Mouse (Mus musculus): ENCODE results near the gene Olfr313. TPM values are rescaled to one million over a fixed set of nuclear protein-coding genes. Genes with fewer than 3 reads are reported as not detected.
"Not testable (repeated sequence)": the region's sequence is repeated elsewhere in the genome, so short reads cannot be mapped to it uniquely, and the experiment has no call there.

Olfr313 gene
- polyA plus RNA-seq (2015; fragmentation: Nextera tagmentation; extraction: Ambion mirVana) = not detected in 2 replicates

DNA sequence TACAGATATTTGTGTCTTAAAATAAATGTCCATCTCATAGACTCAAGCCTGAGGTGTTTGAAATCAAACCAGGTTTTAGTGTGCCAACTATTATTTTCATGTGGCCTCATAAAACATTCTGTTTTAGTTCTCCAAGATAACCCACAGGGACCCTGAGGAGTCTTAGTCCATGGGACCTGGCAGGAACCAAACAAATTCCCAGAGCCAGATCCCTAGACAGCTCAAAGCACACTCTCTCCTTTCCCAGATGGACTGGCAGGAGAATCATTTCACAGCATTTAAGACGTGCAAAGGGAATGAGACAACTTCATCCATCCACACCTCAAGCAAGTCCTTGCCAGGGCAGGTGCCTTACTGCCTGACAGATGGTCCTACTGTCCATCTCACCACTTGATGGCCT lies at the start of gene Olfr313:
TSS of gene Olfr313 (plus strand) at position 301 of the 400 bp plus-strand sequence.
- not testable (repeated sequence) for H3K36me3 ChIP-seq (ENCODE audit: control insufficient read depth, insufficient read depth); H3K9me3 ChIP-seq (ENCODE audit: control insufficient read depth, low read length); ATAC-seq; H3K4me3 ChIP-seq (replicated peaks; ENCODE audit: low read length); H3K27ac ChIP-seq (ENCODE audit: low read length); H3K4me1 ChIP-seq (replicated peaks; ENCODE audit: control insufficient read depth, insufficient read depth, low read length); H3K4me2 ChIP-seq (ENCODE audit: low read length); H3K27me3 ChIP-seq (replicated peaks; ENCODE audit: control insufficient read depth, insufficient read depth, low read length); H3K9ac ChIP-seq (replicated peaks; ENCODE audit: low read depth, low read length)
- 62% methylated on average over 1 of the region's 1 CpGs for WGBS

DNA sequence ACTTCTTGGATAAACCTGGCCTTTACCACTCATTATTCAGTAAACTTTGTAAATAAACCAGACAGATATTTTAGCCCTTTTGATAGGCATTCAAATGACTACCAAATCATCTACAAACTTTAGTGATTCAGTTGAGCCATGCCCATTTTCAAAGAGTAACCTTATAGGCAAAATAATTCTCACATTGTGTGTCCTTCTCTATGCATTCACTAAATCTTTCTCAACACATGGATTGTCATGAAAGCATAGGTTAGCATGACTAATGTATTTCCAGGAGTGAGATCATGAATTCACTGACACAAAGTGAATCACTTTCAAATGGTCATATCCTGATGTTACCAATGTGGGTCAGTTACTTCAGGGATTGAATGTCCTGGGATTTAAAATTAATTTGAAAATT lies 41.9 kb upstream of the Olfr313 start, which contains the start of gene Olfr315:
TSS of gene Olfr315 (plus strand) at position 301 of the 400 bp plus-strand sequence.
- H3K36me3 ChIP-seq (ENCODE audit: control insufficient read depth, insufficient read depth) = no peaks in the 10 kb centered on the region

DNA sequence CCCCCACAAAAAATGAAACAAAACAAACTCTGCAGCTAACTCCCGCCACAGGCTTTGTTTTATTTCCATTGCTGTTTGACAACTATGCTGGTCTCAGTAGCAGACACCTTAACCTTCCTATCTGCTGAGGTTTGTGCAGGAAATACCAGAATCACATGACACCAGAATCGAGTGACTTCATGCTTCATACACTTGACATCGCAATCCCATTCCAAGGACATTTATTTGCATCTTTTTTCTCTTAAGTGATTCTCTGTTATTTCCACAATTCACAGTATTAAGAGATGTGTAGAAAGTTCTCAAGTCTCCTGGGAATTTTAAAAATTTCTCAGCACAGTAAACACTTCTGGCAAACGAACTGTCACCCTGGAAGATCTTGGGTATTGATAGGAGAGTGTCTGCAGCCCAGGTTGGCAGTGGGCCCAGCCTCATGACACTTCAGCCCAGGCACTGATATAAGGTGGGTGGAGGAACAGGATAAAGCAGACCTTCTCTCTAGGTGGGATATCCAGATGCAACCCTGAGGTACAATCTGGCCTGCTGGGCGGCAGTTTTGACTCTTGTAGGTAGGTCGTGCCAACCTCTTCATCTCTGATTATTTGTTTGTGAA lies 32.2 kb upstream of the Olfr313 start, which contains the start of gene Olfr314:
TSS of gene Olfr314 (plus strand) at position 473 of the 610 bp plus-strand sequence.
- Histone ChIP-seq H3K4me2 (ENCODE audit: low read length) (no peak within 1 kb of the TSS), H3K36me3 (ENCODE audit: control insufficient read depth, insufficient read depth) (no peaks in the 10 kb centered on the region), H3K4me1 (replicated peaks; ENCODE audit: control insufficient read depth, insufficient read depth, low read length) (no peaks in the 10 kb centered on the region), H3K27ac (ENCODE audit: low read length) (no peak within 1 kb of the TSS), H3K9ac (replicated peaks; ENCODE audit: low read depth, low read length) (no peak within 1 kb of the TSS), H3K4me3 (replicated peaks; ENCODE audit: low read length) (no peak within 1 kb of the TSS), H3K27me3 (replicated peaks; ENCODE audit: control insufficient read depth, insufficient read depth, low read length) (no peaks in the 10 kb centered on the region), H3K9me3 (ENCODE audit: control insufficient read depth, low read length) (no peaks in the 10 kb centered on the region)
- ATAC-seq = no peak
- WGBS = 80% methylated on average over 6 of the region's 6 CpGs

More for the DNA sequence above, 41.9 kb upstream of the Olfr313 start, which contains the start of gene Olfr315:
- Histone ChIP-seq H3K4me1 (replicated peaks; ENCODE audit: control insufficient read depth, insufficient read depth, low read length) (no peaks in the 10 kb centered on the region), H3K9ac (replicated peaks; ENCODE audit: low read depth, low read length) (no peak within 1 kb of the TSS), H3K27me3 (replicated peaks; ENCODE audit: control insufficient read depth, insufficient read depth, low read length) (no peaks in the 10 kb centered on the region), H3K4me3 (replicated peaks; ENCODE audit: low read length) (no peak within 1 kb of the TSS), H3K27ac (ENCODE audit: low read length) (no peak within 1 kb of the TSS), H3K9me3 (ENCODE audit: control insufficient read depth, low read length) (no peaks in the 10 kb centered on the region), H3K4me2 (ENCODE audit: low read length) (no peak within 1 kb of the TSS)
- ATAC-seq = no peak

DNA sequence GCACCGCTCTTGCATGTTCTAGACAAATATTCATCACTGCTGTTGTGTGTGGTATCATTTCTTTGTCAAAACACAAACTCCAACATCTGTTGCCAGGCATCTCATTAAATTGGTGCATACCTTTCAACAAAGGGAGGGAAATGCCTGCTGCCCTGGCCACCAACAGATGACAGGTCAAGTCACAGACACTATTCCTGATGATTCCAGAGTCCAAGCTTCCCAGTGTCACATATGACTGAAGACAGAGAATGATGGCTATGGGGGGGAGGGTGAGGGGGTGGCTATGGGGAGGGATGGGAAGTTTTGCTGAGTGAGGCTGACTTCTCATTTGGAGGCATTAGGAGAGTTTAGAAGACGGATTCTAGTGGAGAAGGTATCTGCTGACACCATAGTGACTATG lies 30.6 kb upstream of the Olfr313 start:
- ATAC-seq = no peak
- Histone ChIP-seq H3K27ac (ENCODE audit: low read length) (no peak overlapping the region), H3K36me3 (ENCODE audit: control insufficient read depth, insufficient read depth) (no peaks in the 10 kb centered on the region), H3K9ac (replicated peaks; ENCODE audit: low read depth, low read length) (no peak overlapping the region), H3K4me1 (replicated peaks; ENCODE audit: control insufficient read depth, insufficient read depth, low read length) (no peaks in the 10 kb centered on the region; the same call in 1 of the 2 replicates), H3K9me3 (ENCODE audit: control insufficient read depth, low read length) (no peaks in the 10 kb centered on the region), H3K4me3 (replicated peaks; ENCODE audit: low read length) (no peak overlapping the region), H3K4me2 (ENCODE audit: low read length) (no peak overlapping the region), H3K27me3 (replicated peaks; ENCODE audit: control insufficient read depth, insufficient read depth, low read length) (no peaks in the 10 kb centered on the region)
- 82% methylated on average over 2 of the region's 2 CpGs for WGBS

DNA sequence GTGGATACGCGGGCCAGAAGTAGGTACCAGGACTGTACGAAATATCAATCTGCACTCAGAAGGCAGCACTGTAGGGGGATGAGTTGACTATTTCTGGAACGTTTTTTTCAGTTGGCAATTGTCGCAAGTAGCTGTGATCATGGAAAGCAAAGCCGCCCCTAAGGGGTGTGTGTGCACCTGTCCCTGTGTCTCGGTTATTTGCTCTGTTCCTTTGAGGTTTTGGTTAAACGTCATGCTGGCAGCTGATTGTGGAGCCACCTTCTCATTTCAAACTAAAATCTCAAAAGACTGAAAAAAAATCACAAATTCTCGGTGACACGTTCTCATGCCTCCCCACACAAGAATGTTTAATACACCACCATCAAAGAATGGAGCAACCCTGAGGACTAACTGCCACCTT lies 27.1 kb upstream of the Olfr313 start:
- H3K4me2 ChIP-seq (ENCODE audit: low read length) = no peak overlapping the region
- no peaks in the 10 kb centered on the region for H3K36me3 ChIP-seq (ENCODE audit: control insufficient read depth, insufficient read depth)
- no peak overlapping the region for H3K9ac ChIP-seq (replicated peaks; ENCODE audit: low read depth, low read length)
- no peak overlapping the region for H3K4me3 ChIP-seq (replicated peaks; ENCODE audit: low read length)
- no peaks in the 10 kb centered on the region for H3K9me3 ChIP-seq (ENCODE audit: control insufficient read depth, low read length)
- WGBS = 89% methylated on average over 10 of the region's 10 CpGs
- no peak overlapping the region for H3K27ac ChIP-seq (ENCODE audit: low read length)
- no peak for ATAC-seq
- H3K27me3 ChIP-seq (replicated peaks; ENCODE audit: control insufficient read depth, insufficient read depth, low read length) = no peaks in the 10 kb centered on the region
- no peaks in the 10 kb centered on the region; the same call in 1 of the 2 replicates for H3K4me1 ChIP-seq (replicated peaks; ENCODE audit: control insufficient read depth, insufficient read depth, low read length)

DNA sequence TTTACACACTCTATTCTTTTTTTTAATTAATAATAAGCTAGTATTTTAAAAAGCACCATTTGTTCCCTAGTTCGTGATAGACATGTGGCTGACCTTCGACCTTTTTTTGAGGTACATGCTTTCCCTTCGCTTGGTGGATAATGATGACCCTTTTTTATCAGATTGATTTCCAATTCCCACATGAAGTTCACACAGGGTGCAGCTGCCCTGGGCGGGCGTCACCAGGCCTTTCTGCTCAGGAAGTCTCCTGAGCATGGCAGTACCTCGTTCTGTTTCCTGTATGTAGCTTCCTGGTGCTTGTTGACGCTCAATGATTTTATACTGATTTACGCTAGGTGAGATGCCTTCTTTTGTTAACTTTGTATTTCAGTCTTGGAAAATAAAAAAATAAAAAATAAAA lies 26.5 kb upstream of the Olfr313 start:
- no peaks in the 10 kb centered on the region; the same call in 1 of the 2 replicates for H3K4me1 ChIP-seq (replicated peaks; ENCODE audit: control insufficient read depth, insufficient read depth, low read length)
- H3K27ac ChIP-seq (ENCODE audit: low read length) = no peak overlapping the region
- ATAC-seq = no peak
- H3K27me3 ChIP-seq (replicated peaks; ENCODE audit: control insufficient read depth, insufficient read depth, low read length) = no peaks in the 10 kb centered on the region
- no peaks in the 10 kb centered on the region for H3K9me3 ChIP-seq (ENCODE audit: control insufficient read depth, low read length)
- WGBS = 88% methylated on average over 8 of the region's 8 CpGs
- H3K4me2 ChIP-seq (ENCODE audit: low read length) = no peak overlapping the region
- H3K9ac ChIP-seq (replicated peaks; ENCODE audit: low read depth, low read length) = no peak overlapping the region
- no peaks in the 10 kb centered on the region for H3K36me3 ChIP-seq (ENCODE audit: control insufficient read depth, insufficient read depth)
- H3K4me3 ChIP-seq (replicated peaks; ENCODE audit: low read length) = no peak overlapping the region

DNA sequence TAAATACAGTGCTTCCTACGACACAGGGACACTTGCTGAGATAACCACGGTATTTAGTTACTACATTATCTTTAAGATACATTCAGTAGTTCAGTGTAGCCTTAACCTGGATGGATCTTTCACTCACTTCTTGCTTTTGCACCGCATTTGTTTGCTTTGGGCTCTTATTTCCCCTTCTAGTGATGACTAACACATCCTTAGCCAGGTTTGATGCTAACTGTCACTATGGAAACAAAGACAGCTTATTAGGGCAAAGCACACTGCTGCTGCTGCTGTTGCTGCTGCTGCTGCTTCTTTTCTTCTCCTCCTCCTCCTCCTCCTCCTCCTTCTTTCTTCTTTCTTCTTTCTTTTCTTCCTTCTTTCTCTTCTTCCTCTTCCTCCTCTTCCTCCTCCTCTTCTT lies 25.3 kb upstream of the Olfr313 start:
- 20% methylated on average over 3 of the region's 3 CpGs for WGBS
- Histone ChIP-seq H3K4me2 (ENCODE audit: low read length) (no peak overlapping the region), H3K27ac (ENCODE audit: low read length) (no peak overlapping the region)

DNA sequence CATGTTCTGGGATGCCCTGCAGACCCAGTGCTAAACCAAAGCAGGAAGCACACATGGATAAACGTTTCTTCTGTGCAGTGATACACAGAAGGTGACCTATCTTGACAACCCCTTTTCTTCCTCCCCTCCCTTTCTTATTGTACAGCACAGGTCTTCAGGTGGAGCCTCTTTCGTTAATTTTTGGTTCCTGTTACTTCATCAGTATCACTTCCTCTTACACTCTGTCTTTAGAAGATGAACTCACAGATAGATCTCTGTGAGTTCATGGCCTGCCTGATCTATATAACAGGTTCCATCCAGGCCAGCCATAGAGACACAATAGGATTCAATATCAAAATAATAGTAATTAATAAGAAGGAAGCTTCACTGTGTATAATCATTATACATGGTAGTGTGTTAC lies 24.7 kb upstream of the Olfr313 start:
- no peak for ATAC-seq
- Histone ChIP-seq H3K4me1 (replicated peaks; ENCODE audit: control insufficient read depth, insufficient read depth, low read length) (no peaks in the 10 kb centered on the region; the same call in 1 of the 2 replicates), H3K9me3 (ENCODE audit: control insufficient read depth, low read length) (no peaks in the 10 kb centered on the region), H3K4me3 (replicated peaks; ENCODE audit: low read length) (no peak overlapping the region), H3K27ac (ENCODE audit: low read length) (no peak overlapping the region), H3K36me3 (ENCODE audit: control insufficient read depth, insufficient read depth) (no peaks in the 10 kb centered on the region), H3K9ac (replicated peaks; ENCODE audit: low read depth, low read length) (no peak overlapping the region), H3K4me2 (ENCODE audit: low read length) (no peak overlapping the region), H3K27me3 (replicated peaks; ENCODE audit: control insufficient read depth, insufficient read depth, low read length) (no peaks in the 10 kb centered on the region)
- WGBS = 56% methylated on average over 2 of the region's 2 CpGs

More for the DNA sequence above, 25.3 kb upstream of the Olfr313 start:
- ATAC-seq = no peak
- no peaks in the 10 kb centered on the region for H3K9me3 ChIP-seq (ENCODE audit: control insufficient read depth, low read length)
- no peak overlapping the region for H3K9ac ChIP-seq (replicated peaks; ENCODE audit: low read depth, low read length)
- no peaks in the 10 kb centered on the region; the same call in 1 of the 2 replicates for H3K4me1 ChIP-seq (replicated peaks; ENCODE audit: control insufficient read depth, insufficient read depth, low read length)
- no peak overlapping the region for H3K4me3 ChIP-seq (replicated peaks; ENCODE audit: low read length)
- H3K36me3 ChIP-seq (ENCODE audit: control insufficient read depth, insufficient read depth) = no peaks in the 10 kb centered on the region
- H3K27me3 ChIP-seq (replicated peaks; ENCODE audit: control insufficient read depth, insufficient read depth, low read length) = no peaks in the 10 kb centered on the region

DNA sequence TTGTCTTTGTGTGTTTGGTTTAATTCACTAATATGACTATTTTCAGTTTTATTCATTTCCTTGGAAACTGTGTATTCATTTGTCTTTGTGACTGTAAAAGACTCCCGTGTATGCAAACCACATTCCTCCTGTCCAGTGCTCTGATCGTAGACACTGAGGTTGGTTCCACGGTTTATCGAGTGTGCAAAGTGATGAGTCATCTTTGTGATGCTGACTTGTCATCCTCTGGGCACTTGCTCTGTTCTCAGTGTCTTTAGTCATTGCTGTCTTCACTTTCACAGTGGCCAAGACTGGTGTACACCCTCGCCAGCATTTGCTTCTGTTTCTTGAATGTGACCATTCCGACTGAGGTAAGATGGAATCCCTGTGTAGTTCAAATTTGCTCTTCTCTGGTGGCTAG lies 24.2 kb upstream of the Olfr313 start:
- no peak overlapping the region for H3K4me3 ChIP-seq (replicated peaks; ENCODE audit: low read length)
- H3K36me3 ChIP-seq (ENCODE audit: control insufficient read depth, insufficient read depth) = no peaks in the 10 kb centered on the region
- H3K4me1 ChIP-seq (replicated peaks; ENCODE audit: control insufficient read depth, insufficient read depth, low read length) = no peaks in the 10 kb centered on the region; the same call in 1 of the 2 replicates
- H3K9me3 ChIP-seq (ENCODE audit: control insufficient read depth, low read length) = no peaks in the 10 kb centered on the region
- H3K27me3 ChIP-seq (replicated peaks; ENCODE audit: control insufficient read depth, insufficient read depth, low read length) = no peaks in the 10 kb centered on the region
- no peak overlapping the region for H3K27ac ChIP-seq (ENCODE audit: low read length)
- ATAC-seq = no peak
- H3K9ac ChIP-seq (replicated peaks; ENCODE audit: low read depth, low read length) = no peak overlapping the region
- no peak overlapping the region for H3K4me2 ChIP-seq (ENCODE audit: low read length)
- WGBS = 87% methylated on average over 6 of the region's 6 CpGs
